ENCODE assay signal across 9 mouse cellular contexts in genomic region chr11:85894731-85895545, GRCm38 (mm10). TPM values are rescaled to one million over a fixed set of nuclear protein-coding genes. Genes with fewer than 3 reads are reported as not detected.
A peak's percentile ranks its signal among the peaks of the same experiment; 100 is the strongest.
DNase-seq lines count a peak whose midpoint lies in the region; ATAC-seq and TF ChIP-seq lines count a peak whose summit lies in the region.
"Had no signal": no experiment of that assay in that cellular context is flagged by ENCODE, and none has a peak within 500 bp of the region (broad histone marks: within the 10 kb centered on the region; RNA-seq: fewer than 3 reads in every experiment).

No protein-coding gene starts in this region.

- H3K27ac ChIP-seq in heart, embryonic 12.5 days (ENCODE audit: poor library complexity, severe bottlenecking) = no peak overlapping the region
- H3K27ac ChIP-seq in limb, embryonic 14.5 days (replicated peaks; ENCODE audit: low read depth, low read length) = peak overlapping the region; percentile 87
- no peak overlapping the region for H3K27ac ChIP-seq in midbrain, postnatal 0 days (ENCODE audit: low read depth, low read length)

- H3K4me2 ChIP-seq in heart, embryonic 12.5 days = peak overlapping the region; percentile 85
- peak overlapping the region; percentile 73 for H3K4me2 ChIP-seq in limb, embryonic 14.5 days (replicated peaks; ENCODE audit: low read depth, low read length, severe bottlenecking)
- peak overlapping the region; percentile 35 for H3K4me2 ChIP-seq in midbrain, postnatal 0 days (ENCODE audit: low read depth, low read length, poor library complexity, severe bottlenecking)

- H3K9ac ChIP-seq in heart, embryonic 12.5 days = peak overlapping the region; percentile 50; the same call in 1 of the 2 replicates
- H3K9ac ChIP-seq in limb, embryonic 14.5 days (ENCODE audit: low read depth, low read length, severe bottlenecking) = peak overlapping the region; percentile 60
- no peak overlapping the region for H3K9ac ChIP-seq in midbrain, postnatal 0 days (replicated peaks; ENCODE audit: low read length, poor library complexity, severe bottlenecking)

- H3K36me3 ChIP-seq in E14TG2a.4 (ENCODE audit: insufficient read depth, low read length) = no peaks in the 10 kb centered on the region
- H3K36me3 ChIP-seq in heart, embryonic 12.5 days = no peaks in the 10 kb centered on the region
- H3K36me3 ChIP-seq in limb, embryonic 14.5 days (ENCODE audit: control insufficient read depth, insufficient read depth, low read length) = peaks cover 15% of the 10 kb centered on the region
- no peaks in the 10 kb centered on the region for H3K36me3 ChIP-seq in midbrain, postnatal 0 days (ENCODE audit: insufficient read depth, low read length)

- H3K4me3 ChIP-seq in E14TG2a.4 (replicated peaks; ENCODE audit: low read length) = peak overlapping the region; percentile 54
- H3K4me3 ChIP-seq in heart, embryonic 12.5 days = peak overlapping the region; percentile 42
- peak overlapping the region; percentile 36 for H3K4me3 ChIP-seq in limb, embryonic 14.5 days (replicated peaks; ENCODE audit: low read length)
- H3K4me3 ChIP-seq in midbrain, postnatal 0 days (ENCODE audit: low read depth, low read length) = no peak overlapping the region

- H3K4me1 ChIP-seq in E14TG2a.4 (replicated peaks; ENCODE audit: low read depth, low read length) = peaks cover 47% of the 10 kb centered on the region
- peaks cover 18% of the 10 kb centered on the region for H3K4me1 ChIP-seq in heart, embryonic 12.5 days (replicated peaks)
- peaks cover 45% of the 10 kb centered on the region for H3K4me1 ChIP-seq in limb, embryonic 14.5 days (ENCODE audit: control insufficient read depth, insufficient read depth, low read length)
- H3K4me1 ChIP-seq in midbrain, postnatal 0 days (ENCODE audit: insufficient read depth, low read length) = 0 out of 2 replicates have a peak, but pooled peaks cover 2% of the 10 kb centered on the region

- no peak for TF ChIP-seq POLR2A in limb, embryonic 14.5 days (IDR thresholded peaks at IDR 0.05; ENCODE audit: borderline replicate concordance, extremely low read depth, insufficient read depth, insufficient read length)

- ATAC-seq in heart, embryonic 12.5 days (ENCODE audit: insufficient number of reproducible peaks, low FRiP score) = peak; percentile 29; the same call in 1 of the 2 replicates
- no peak for ATAC-seq in limb, embryonic 14.5 days (ENCODE audit: low FRiP score, low read depth)
- no peak for ATAC-seq in midbrain, postnatal 0 days (ENCODE audit: low FRiP score)

- H3K9me3 ChIP-seq in E14TG2a.4 (ENCODE audit: low read length) = no peaks in the 10 kb centered on the region
- no peaks in the 10 kb centered on the region for H3K9me3 ChIP-seq in heart, embryonic 12.5 days (replicated peaks)
- H3K9me3 ChIP-seq in limb, embryonic 14.5 days (ENCODE audit: control insufficient read depth, low read length) = no peaks in the 10 kb centered on the region
- no peaks in the 10 kb centered on the region for H3K9me3 ChIP-seq in midbrain, postnatal 0 days (ENCODE audit: low read length)

- DNase-seq in ZHBTc4 (ENCODE audit: low read depth, low spot score) (peak; percentile 45), adipocyte (ENCODE audit: low spot score) (no peak)
- DNase-seq in limb, embryonic 14.5 days (ENCODE audit: low spot score) = no peak
- no peak for DNase-seq in midbrain, postnatal 0 days (ENCODE audit: low spot score)
- DNase-seq in layer of hippocampus, postnatal 14 days (ENCODE audit: low spot score in 2 of 2) = no peak
- no peak for DNase-seq in thymus, postnatal 36 days

- H3K27me3 ChIP-seq in E14TG2a.4 (ENCODE audit: insufficient read depth, low read length) = peaks cover 94% of the 10 kb centered on the region
- H3K27me3 ChIP-seq in heart, embryonic 12.5 days (replicated peaks) = peaks cover 97% of the 10 kb centered on the region
- H3K27me3 ChIP-seq in limb, embryonic 14.5 days (ENCODE audit: control insufficient read depth, insufficient read depth, low read length) = peaks cover 24% of the 10 kb centered on the region
- peaks cover 77% of the 10 kb centered on the region for H3K27me3 ChIP-seq in midbrain, postnatal 0 days (ENCODE audit: insufficient read depth, low read length)

- no peak for TF ChIP-seq CTCF in E14TG2a.4 (conservative IDR thresholded peaks at IDR 0.05; ENCODE audit: low read length)
- TF ChIP-seq CTCF in midbrain, postnatal 0 days (IDR thresholded peaks at IDR 0.05) = no peak

- 1% methylated on average over 43 of the region's 43 CpGs for WGBS in heart, embryonic 12.5 days
- WGBS in limb, embryonic 14.5 days = 5% methylated on average over 43 of the region's 43 CpGs
- WGBS in midbrain, postnatal 0 days = 3% methylated on average over 43 of the region's 43 CpGs

RNA-seq across cellular contexts. Expression of gene Tbx4, which starts 8.7 kb away (rescaled TPM):
- 0.49 and 0.94 TPM in 2 replicates for polyA plus RNA-seq in heart, embryonic 12.5 days (2016; fragmentation: Nextera tagmentation; extraction: Ambion mirVana)
- 37.5 and 52.7 TPM in 2 replicates for polyA plus RNA-seq in limb, embryonic 14.5 days (2012; rRNA removed)
- 15.5 and 20.0 TPM in 2 replicates for polyA plus RNA-seq in limb, embryonic 14.5 days (2014; fragmentation: Nextera tagmentation; extraction: Ambion mirVana)
- 0.05 and 0.27 TPM in 2 replicates for total RNA-seq in midbrain, postnatal 0 days (2014; rRNA removed)
- 0.20 and 0.37 TPM in 2 replicates for polyA plus RNA-seq in midbrain, postnatal 0 days (2015; fragmentation: Nextera tagmentation; extraction: Ambion mirVana)
- total RNA-seq in layer of hippocampus, postnatal 14 days (2021) = under 1 TPM; 0.24 to 0.53 TPM
- total RNA-seq: liver, adult 2 months had no signal

RNA-seq across cellular contexts. Expression of gene Gm11444, which starts 44.8 kb away (rescaled TPM):
- not detected in 2 replicates for polyA plus RNA-seq in heart, embryonic 12.5 days (2016; fragmentation: Nextera tagmentation; extraction: Ambion mirVana)
- not detected in 2 replicates for polyA plus RNA-seq in limb, embryonic 14.5 days (2012; rRNA removed)
- not detected in 2 replicates for polyA plus RNA-seq in limb, embryonic 14.5 days (2014; fragmentation: Nextera tagmentation; extraction: Ambion mirVana)
- not detected in 2 replicates for total RNA-seq in midbrain, postnatal 0 days (2014; rRNA removed)
- not detected in 2 replicates for polyA plus RNA-seq in midbrain, postnatal 0 days (2015; fragmentation: Nextera tagmentation; extraction: Ambion mirVana)
- not detected for total RNA-seq in layer of hippocampus, postnatal 14 days (2021)
- total RNA-seq: liver, adult 2 months had no signal
- polyA plus RNA-seq: liver, adult 2 months had no signal

Comparison
In these comparisons a context has a peak if more than half of its experiments do, and no peak if none do; other contexts are left out.
1. H3K4me2 ChIP-seq: peak in every context shown above with its lines; median percentile 85 in heart, embryonic 12.5 days; 73 in limb, embryonic 14.5 days; 35 in midbrain, postnatal 0 days.